In genomic region chr6:83690936-83691335, GRCm38 (mm10) we compare ENCODE assay signal across 18 mouse cellular contexts. TPM values are rescaled to one million over a fixed set of nuclear protein-coding genes. Genes with fewer than 3 reads are reported as not detected.
"Had no signal": no experiment of that assay in that cellular context is flagged by ENCODE, and none has a peak within 500 bp of the region (broad histone marks: within the 10 kb centered on the region; RNA-seq: fewer than 3 reads in every experiment).

No protein-coding gene starts in this region.

- H3K27ac ChIP-seq: liver, embryonic 14.5 days; midbrain, embryonic 10.5 days; midbrain, embryonic 13.5 days; midbrain, embryonic 15.5 days; neural tube, embryonic 13.5 days; neural tube, embryonic 15.5 days; stomach, embryonic 15.5 days had no signal

- H3K4me3 ChIP-seq: midbrain, embryonic 10.5 days; midbrain, embryonic 13.5 days; midbrain, embryonic 15.5 days; myocyte; neural tube, embryonic 13.5 days; neural tube, embryonic 15.5 days; stomach, embryonic 15.5 days had no signal

- H3K9me3 ChIP-seq: midbrain, embryonic 10.5 days; midbrain, embryonic 13.5 days; midbrain, embryonic 15.5 days; neural tube, embryonic 13.5 days; neural tube, embryonic 15.5 days; stomach, embryonic 15.5 days had no signal

- ATAC-seq: midbrain, embryonic 13.5 days; midbrain, embryonic 15.5 days had no signal

- H3K4me1 ChIP-seq: midbrain, embryonic 15.5 days; neural tube, embryonic 13.5 days; stomach, embryonic 15.5 days had no signal

- DNase-seq: right cerebral cortex, postnatal 25 days; right cerebral cortex, postnatal 4 days; thymus, adult 18-20 months had no signal

- H3K36me3 ChIP-seq: midbrain, embryonic 10.5 days; midbrain, embryonic 13.5 days; midbrain, embryonic 15.5 days; neural tube, embryonic 13.5 days; neural tube, embryonic 15.5 days; stomach, embryonic 15.5 days had no signal

- H3K4me2 ChIP-seq: lung, embryonic 14.5 days; midbrain, embryonic 13.5 days; midbrain, embryonic 15.5 days; neural tube, embryonic 13.5 days; neural tube, embryonic 15.5 days; stomach, embryonic 15.5 days had no signal

- H3K9ac ChIP-seq: liver, embryonic 14.5 days; lung, embryonic 14.5 days; midbrain, embryonic 13.5 days; midbrain, embryonic 15.5 days; neural tube, embryonic 13.5 days; neural tube, embryonic 15.5 days; stomach, embryonic 15.5 days had no signal

RNA-seq across cellular contexts. Expression of gene Cd207, which starts 13.3 kb away (rescaled TPM):
- polyA plus RNA-seq: lung, embryonic 14.5 days; lung, embryonic 16.5 days; midbrain, embryonic 10.5 days; midbrain, embryonic 13.5 days; midbrain, embryonic 15.5 days; myocyte; neural tube, embryonic 11.5 days; neural tube, embryonic 13.5 days; neural tube, embryonic 15.5 days; small intestine, adult 2 months had no signal

RNA-seq across cellular contexts. Expression of gene Vax2, which starts 20.1 kb away (rescaled TPM):
- polyA plus RNA-seq: liver, embryonic 14.5 days; liver, embryonic 16.5 days; lung, embryonic 14.5 days; lung, embryonic 16.5 days; neural tube, embryonic 11.5 days; neural tube, embryonic 15.5 days; small intestine, adult 2 months; spleen, adult 2 months; stomach, embryonic 15.5 days; thymus, postnatal 0 days had no signal

RNA-seq across cellular contexts. Expression of gene Clec4f, which starts 34.9 kb away (rescaled TPM):
- polyA plus RNA-seq: lung, embryonic 14.5 days; midbrain, embryonic 10.5 days; midbrain, embryonic 13.5 days; midbrain, embryonic 15.5 days; myocyte; neural tube, embryonic 11.5 days; neural tube, embryonic 13.5 days; neural tube, embryonic 15.5 days; small intestine, adult 2 months; spleen, adult 2 months had no signal

RNA-seq across cellular contexts. Expression of gene Atp6v1b1, which starts 51.9 kb away (rescaled TPM):
- polyA plus RNA-seq: liver, embryonic 16.5 days; lung, embryonic 14.5 days; midbrain, embryonic 10.5 days; midbrain, embryonic 13.5 days; midbrain, embryonic 15.5 days; myocyte; neural tube, embryonic 11.5 days; neural tube, embryonic 13.5 days; neural tube, embryonic 15.5 days; small intestine, adult 2 months had no signal
